Mouse (Mus musculus) embryonic fibroblast, embryonic 13.5 days (primary cell): ENCODE results near the gene Fahd2a. TPM values are rescaled to one million over a fixed set of nuclear protein-coding genes. Genes with fewer than 3 reads are reported as not detected.

Source experiments
- H3K27ac ChIP-seq: 2 replicates; pipeline ENCODE4 v1.5.1; 2012; ENCODE audit warnings: low read length, control low read depth, inconsistent platforms; ENCODE audit not compliant: insufficient read depth
- H3K4me1 ChIP-seq: 2 replicates; pipeline ENCODE4 v1.6.1; 2011; ENCODE audit warnings: low read length; ENCODE audit not compliant: control insufficient read depth, insufficient read depth
- H3K4me3 ChIP-seq: 2 replicates; pipeline ENCODE4 v1.5.1; 2011; ENCODE audit warnings: mild to moderate bottlenecking, control low read depth, low read length; ENCODE audit not compliant: insufficient read depth
- CTCF ChIP-seq: IDR thresholded peaks from 2 replicates; pipeline ENCODE4 v1.5.1; 2011; ENCODE audit warnings: mild to moderate bottlenecking, control low read depth, low read length, moderate library complexity, borderline replicate concordance; ENCODE audit not compliant: insufficient read depth
- POLR2A ChIP-seq: IDR thresholded peaks from 2 replicates; pipeline ENCODE4 v1.6.1; 2011; ENCODE audit warnings: low read depth, mild to moderate bottlenecking, control low read depth, low read length, moderate library complexity
- polyA plus RNA-seq: library from polyadenylated mRNA; stranded (reverse); fragments of >200 nt; gene quantifications from 2 replicates; pipeline ENCODE4 v1.2.4, GENCODE M21; 2011; ENCODE audit warnings: low read depth; ENCODE audit not compliant: missing spikeins, insufficient read length

Gene Fahd2a
- polyA plus RNA-seq: 5.1 and 12.3 TPM in 2 replicates

GRCm38 (mm10) chr2:127444055-127444789 is at the start of gene Fahd2a:
Fahd2a (minus strand) TSS chr2:127444565.
- no peak within 1 kb of the TSS for H3K27ac ChIP-seq

GRCm38 (mm10) chr2:127484476-127485170 is 40.3 kb upstream of the Fahd2a start:
- no peak overlapping the region for H3K4me3 ChIP-seq
- H3K27ac ChIP-seq: no peak overlapping the region
- H3K4me1 ChIP-seq: peaks cover 5% of the 10 kb centered on the region
- TF ChIP-seq POLR2A: no peak
- no peak for TF ChIP-seq CTCF

More at GRCm38 (mm10) chr2:127444055-127444789, at the start of gene Fahd2a:
- peak; percentile 77 for TF ChIP-seq POLR2A
- no peak for TF ChIP-seq CTCF
- Histone ChIP-seq H3K4me3 (peak within 1 kb of the TSS; percentile 57), H3K4me1 (0 out of 2 replicates have a peak, but pooled peaks cover 3% of the 10 kb centered on the region)

- Histone ChIP-seq H3K4me3 (peak overlapping the region; percentile 55), H3K4me1 (peaks cover 5% of the 10 kb centered on the region), H3K27ac (peak overlapping the region; percentile 23; the same call in 1 of the 2 replicates)
- TF ChIP-seq POLR2A (no peak), CTCF (no peak)
These were observed 38.6 kb upstream of the Fahd2a start for GRCm38 (mm10) chr2:127483001-127483400.

GRCm38 (mm10) chr2:127482533-127482911 is 38.2 kb upstream of the Fahd2a start:
- TF ChIP-seq CTCF (no peak), POLR2A (peak; percentile 47; the same call in 1 of the 2 replicates)
- H3K4me1 ChIP-seq: peaks cover 5% of the 10 kb centered on the region
- H3K27ac ChIP-seq: peak overlapping the region; percentile 23; the same call in 1 of the 2 replicates
- peak overlapping the region; percentile 55 for H3K4me3 ChIP-seq

GRCm38 (mm10) chr2:127481841-127482532 is 37.6 kb upstream of the Fahd2a start:
- H3K27ac ChIP-seq: no peak overlapping the region
- H3K4me3 ChIP-seq: peak overlapping the region; percentile 55
- peaks cover 5% of the 10 kb centered on the region for H3K4me1 ChIP-seq
- TF ChIP-seq CTCF: no peak
- TF ChIP-seq POLR2A: no peak; the same call in 1 of the 2 replicates

GRCm38 (mm10) chr2:127479763-127480162 is 35.4 kb upstream of the Fahd2a start:
- Histone ChIP-seq H3K4me3 (no peak overlapping the region), H3K27ac (no peak overlapping the region), H3K4me1 (peaks cover 5% of the 10 kb centered on the region)
- TF ChIP-seq CTCF (no peak), POLR2A (no peak)

GRCm38 (mm10) chr2:127479210-127479609 is 34.8 kb upstream of the Fahd2a start:
- H3K4me1 ChIP-seq: peaks cover 3% of the 10 kb centered on the region
- H3K4me3 ChIP-seq: no peak overlapping the region
- H3K27ac ChIP-seq: no peak overlapping the region
- no peak for TF ChIP-seq POLR2A
- TF ChIP-seq CTCF: no peak

GRCm38 (mm10) chr2:127472279-127472678 is 27.9 kb upstream of the Fahd2a start:
- H3K27ac ChIP-seq: no peak overlapping the region
- TF ChIP-seq CTCF (no peak), POLR2A (no peak)
- no peak overlapping the region for H3K4me3 ChIP-seq
- H3K4me1 ChIP-seq: no peaks in the 10 kb centered on the region

- TF ChIP-seq POLR2A (no peak), CTCF (no peak)
- Histone ChIP-seq H3K27ac (no peak overlapping the region), H3K4me1 (no peaks in the 10 kb centered on the region), H3K4me3 (no peak overlapping the region)
These were observed 26.9 kb upstream of the Fahd2a start for GRCm38 (mm10) chr2:127471281-127471680.

- Histone ChIP-seq H3K4me1 (no peaks in the 10 kb centered on the region), H3K4me3 (no peak overlapping the region), H3K27ac (no peak overlapping the region)
- TF ChIP-seq CTCF (no peak), POLR2A (no peak)
These were observed 26.3 kb upstream of the Fahd2a start for GRCm38 (mm10) chr2:127470661-127471060.

GRCm38 (mm10) chr2:127470183-127470582 is 25.8 kb upstream of the Fahd2a start:
- Histone ChIP-seq H3K4me3 (no peak overlapping the region), H3K4me1 (no peaks in the 10 kb centered on the region), H3K27ac (no peak overlapping the region)
- TF ChIP-seq POLR2A: no peak
- no peak for TF ChIP-seq CTCF
